Mouse (Mus musculus): ENCODE measurements at regions not wholly inside any gene's neighbourhood (a gene's known extent, or its start where the extent isn't known, plus 50 kb on each side); places are given as distances from the start of the nearest gene placed in this dataset.

DNA sequence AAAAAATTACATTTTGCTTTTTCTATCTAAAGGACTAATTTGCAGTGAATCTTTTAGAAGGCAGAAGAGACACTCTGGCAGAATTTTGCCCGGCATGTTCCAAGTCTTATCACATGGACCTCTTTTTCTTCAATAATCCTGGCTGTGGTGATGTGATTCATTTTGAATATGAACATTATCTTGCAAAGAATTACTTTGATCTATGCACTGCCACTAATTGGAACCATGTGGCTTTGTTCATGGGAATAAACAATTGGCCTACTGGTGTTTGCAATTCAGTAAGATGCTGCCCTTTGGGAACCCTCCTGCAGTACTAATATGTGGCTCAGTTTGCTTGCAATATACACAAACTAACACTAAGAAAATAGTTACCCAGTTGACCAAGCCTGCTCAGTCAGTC, 456.3 kb upstream of the Fam98a start:
- TF ChIP-seq CTCF (IDR thresholded peaks at IDR 0.05; ENCODE audit: control insufficient read depth, insufficient read depth, insufficient replicate concordance, low read depth, low read length) (no peak), POLR2A (IDR thresholded peaks at IDR 0.05; ENCODE audit: control insufficient read depth, low read depth, low read length) (no peak)

All from testis, adult 2 months (tissue).